Mouse (Mus musculus) CH12.LX (cell line): ENCODE results near the gene Mlxipl. TPM values are rescaled to one million over a fixed set of nuclear protein-coding genes. Genes with fewer than 3 reads are reported as not detected.

Experiments
- DNase-seq: peaks from one replicate; pipeline ENCODE4 v3.0.0-alpha.2; 2013; ENCODE audit errors: extremely low read depth
- H3K27ac ChIP-seq: 2 replicates; pipeline ENCODE4 v1.5.1; 2012; ENCODE audit warnings: low read depth, mild to moderate bottlenecking, control low read depth, moderate library complexity; ENCODE audit not compliant: insufficient read depth
- H3K27me3 ChIP-seq: replicated peaks from 2 replicates; pipeline ENCODE3; 2012; ENCODE audit warnings: inconsistent platforms
- H3K36me3 ChIP-seq, 2 experiments: replicated peaks in 1 of 2; 2 replicates each; pipeline versions ENCODE3 to v1.6.1; 2012; ENCODE audit warnings: inconsistent platforms in 1 of 2, low read length in 1 of 2, mild to moderate bottlenecking in 1 of 2, mixed read lengths in 1 of 2, moderate library complexity in 1 of 2; ENCODE audit not compliant: control insufficient read depth in 1 of 2, insufficient read depth in 1 of 2
- H3K4me1 ChIP-seq, 2 experiments: 2 replicates each; pipeline ENCODE4 v1.6.1; 2012; ENCODE audit warnings: inconsistent platforms in 1 of 2, moderate library complexity in 1 of 2; ENCODE audit not compliant: insufficient read depth in 2 of 2, control insufficient read depth in 1 of 2
- H3K4me2 ChIP-seq: 2 replicates; pipeline ENCODE4 v1.6.1; 2012; ENCODE audit warnings: low read depth, mild to moderate bottlenecking, control low read depth; ENCODE audit not compliant: poor library complexity, insufficient read depth, severe bottlenecking
- H3K4me3 ChIP-seq, 3 experiments: fragments of 150-350 bp in 1 of 3; sonication (generic) in 1 of 3; replicated peaks in 1 of 3; 2 replicates each; pipeline versions ENCODE3 to v1.5.1; 2011 to 2012; ENCODE audit warnings: low read depth in 2 of 3, low read length in 2 of 3, mild to moderate bottlenecking in 2 of 3, moderate library complexity in 2 of 3, control low read depth in 1 of 3, improper control_type of control experiment in 1 of 3, inconsistent platforms in 1 of 3, mixed read lengths in 1 of 3; ENCODE audit not compliant: poor library complexity in 1 of 3
- H3K79me2 ChIP-seq: replicated peaks from 2 replicates; pipeline ENCODE4 v1.6.1; 2012; ENCODE audit warnings: mild to moderate bottlenecking, moderate library complexity; ENCODE audit not compliant: control insufficient read depth, poor library complexity, insufficient read depth, severe bottlenecking; ENCODE audit errors: extremely low read depth
- H3K9ac ChIP-seq: 2 replicates; pipeline ENCODE4 v1.6.1; 2012; ENCODE audit warnings: low read depth, mild to moderate bottlenecking, control low read depth, moderate library complexity; ENCODE audit not compliant: insufficient read depth
- H3K9me3 ChIP-seq: replicated peaks from 2 replicates; pipeline ENCODE3; 2012; ENCODE audit warnings: low read length, inconsistent platforms, mixed read lengths
- CHD2 ChIP-seq: IDR thresholded peaks from 2 replicates; pipeline ENCODE4 v1.6.1; 2011; ENCODE audit warnings: low read length, improper control_type of control experiment
- CTCF ChIP-seq, 2 experiments: IDR thresholded peaks in 1 of 2; conservative IDR thresholded peaks in 1 of 2; 2 replicates each; pipeline ENCODE4 v1.5.1; 2011 to 2012; ENCODE audit warnings: low read depth in 2 of 2, low read length in 2 of 2, improper control_type of control experiment in 1 of 2, inconsistent platforms in 1 of 2, mild to moderate bottlenecking in 1 of 2, moderate library complexity in 1 of 2
- ELF1 ChIP-seq: IDR thresholded peaks from 2 replicates; pipeline ENCODE4 v1.6.1; 2014; ENCODE audit warnings: low read depth, mild to moderate bottlenecking, inconsistent platforms, low read length, improper control_type of control experiment
- ETS1 ChIP-seq: conservative IDR thresholded peaks from 2 replicates; pipeline ENCODE4 v1.6.1; 2012; ENCODE audit warnings: low read depth, mild to moderate bottlenecking, inconsistent platforms, low read length, improper control_type of control experiment, moderate library complexity
- HCFC1 ChIP-seq: IDR thresholded peaks from 2 replicates; pipeline ENCODE4 v1.6.1; 2012; ENCODE audit warnings: low read depth, mild to moderate bottlenecking, inconsistent platforms, low read length, improper control_type of control experiment
- JUND ChIP-seq: conservative IDR thresholded peaks from 2 replicates; pipeline ENCODE4 v1.6.1; 2011; ENCODE audit warnings: low read depth, low read length, improper control_type of control experiment
- KAT2A ChIP-seq: IDR thresholded peaks from 2 replicates; pipeline ENCODE4 v1.6.1; 2012; ENCODE audit warnings: low read length, improper control_type of control experiment, inconsistent platforms; ENCODE audit not compliant: insufficient replicate concordance
- MAX ChIP-seq: IDR thresholded peaks from 2 replicates; pipeline ENCODE4 v1.6.1; 2011; ENCODE audit warnings: low read length, improper control_type of control experiment
- MAZ ChIP-seq: IDR thresholded peaks from 2 replicates; pipeline ENCODE4 v1.6.1; 2012; ENCODE audit warnings: low read depth, mild to moderate bottlenecking, inconsistent platforms, low read length, improper control_type of control experiment, moderate library complexity
- NELFE ChIP-seq: IDR thresholded peaks from 2 replicates; pipeline ENCODE4 v1.6.1; 2011; ENCODE audit warnings: low read depth, low read length, improper control_type of control experiment
- NRF1 ChIP-seq: IDR thresholded peaks from 2 replicates; pipeline ENCODE4 v1.6.1; 2014; ENCODE audit warnings: low read depth, mild to moderate bottlenecking, inconsistent platforms, low read length, improper control_type of control experiment, moderate library complexity
- PAX5 ChIP-seq: IDR thresholded peaks from 2 replicates; pipeline ENCODE4 v1.6.1; 2012; ENCODE audit warnings: low read length, inconsistent platforms, mixed read lengths
- RAD21 ChIP-seq: IDR thresholded peaks from 2 replicates; pipeline ENCODE4 v1.6.1; 2011; ENCODE audit warnings: low read depth, mild to moderate bottlenecking, low read length, improper control_type of control experiment, moderate library complexity
- RCOR1 ChIP-seq: conservative IDR thresholded peaks from 2 replicates; pipeline ENCODE4 v1.6.1; 2012; ENCODE audit warnings: low read depth, mild to moderate bottlenecking, inconsistent platforms, low read length, improper control_type of control experiment
- SMC3 ChIP-seq: IDR thresholded peaks from 2 replicates; pipeline ENCODE4 v1.6.1; 2011; ENCODE audit warnings: low read depth, low read length, improper control_type of control experiment
- TBP ChIP-seq: conservative IDR thresholded peaks from 2 replicates; pipeline ENCODE4 v1.6.1; 2011; ENCODE audit warnings: low read depth, low read length, improper control_type of control experiment
- TCF12 ChIP-seq: IDR thresholded peaks from 2 replicates; pipeline ENCODE4 v1.6.1; 2014; ENCODE audit warnings: low read depth, mild to moderate bottlenecking, inconsistent platforms, low read length, improper control_type of control experiment
- USF1 ChIP-seq: IDR thresholded peaks from 2 replicates; pipeline ENCODE4 v1.6.1; 2014; ENCODE audit warnings: low read depth, mild to moderate bottlenecking, inconsistent platforms, low read length, improper control_type of control experiment
- ZKSCAN1 ChIP-seq: IDR thresholded peaks from 2 replicates; pipeline ENCODE4 v1.6.1; 2012; ENCODE audit warnings: low read depth, inconsistent platforms, low read length, improper control_type of control experiment, borderline replicate concordance
- ZMIZ1 ChIP-seq: IDR thresholded peaks from 2 replicates; pipeline ENCODE4 v1.6.1; 2012; ENCODE audit warnings: low read depth, mild to moderate bottlenecking, inconsistent platforms, low read length, improper control_type of control experiment
- dilution Hi-C: fragments of 300-500 bp; cut with MboI; formaldehyde crosslinking; loops from 2 replicates; pipeline ENCODE4 v1.14.3; 2020; ENCODE audit warnings: low sequenced_read_pairs; ENCODE audit not compliant: extremely low pct_unique_long_range_greater_than_20kb, extremely low pct_ligation_motif_present
- in situ Hi-C: fragments of 300-500 bp; cut with MboI; formaldehyde crosslinking; loops from 3 replicates; pipeline ENCODE4 v1.14.3; 2019; ENCODE audit warnings: low sequenced_read_pairs, low pct_ligation_motif_present, low pct_unique_long_range_greater_than_20kb, mixed read lengths
- polyA plus RNA-seq: library from polyadenylated mRNA; unstranded; fragments of >175 nt; gene quantifications from 2 replicates; pipeline ENCODE4 v1.2.1, GENCODE M21; 2012; ENCODE audit warnings: low read depth; ENCODE audit not compliant: insufficient read length
- total RNA-seq, 2 experiments: library from RNA; depleted of rRNA; stranded (reverse); fragments of 300-350 nt in 1 of 2; fragments of >200 nt in 1 of 2; gene quantifications; 2 replicates each; pipeline ENCODE4 v1.2.3; 2012 to 2014

Mlxipl gene
- total and polyA plus RNA-seq, 3 experiments = not detected

- no peaks in the 10 kb centered on the region for H3K79me2 ChIP-seq
- in situ Hi-C loops (no loop called here), dilution Hi-C loops (no loop called here)
- no peak overlapping the region for H3K27ac ChIP-seq
- peaks cover 8% of the 10 kb centered on the region for H3K9me3 ChIP-seq
- no peak overlapping the region for H3K9ac ChIP-seq
- no peak for DNase-seq
- no peaks in the 10 kb centered on the region for H3K4me1 ChIP-seq
- TF ChIP-seq CHD2 (no peak), KAT2A (no peak), HCFC1 (no peak), ZKSCAN1 (no peak)
- no peaks in the 10 kb centered on the region for H3K36me3 ChIP-seq
- H3K27me3 ChIP-seq = peaks cover 80% of the 10 kb centered on the region
- no peak overlapping the region for H3K4me2 ChIP-seq
- no peak overlapping the region for H3K4me3 ChIP-seq
These were observed 2.8 kb upstream of the Mlxipl start for GRCm38 (mm10) chr5:135086871-135087270.

- no peak for DNase-seq
These were observed 11.3 kb downstream of the Mlxipl start for GRCm38 (mm10) chr5:135100981-135101380.

GRCm38 (mm10) chr5:135103999-135104660, 14.4 kb downstream of the Mlxipl start:
- TF ChIP-seq CTCF (conservative IDR thresholded peaks at IDR 0.05 in 1 of 2, IDR thresholded peaks at IDR 0.05 in 1 of 2; ENCODE audit: low read depth in 2 of 2, low read length in 2 of 2) (peak; percentile 56 to 77), TBP (no peak), RCOR1 (no peak), RAD21 (peak; percentile 50), SMC3 (peak; percentile 85), MAZ (no peak), ELF1 (no peak)
- Histone ChIP-seq H3K27me3 (peaks cover 76% of the 10 kb centered on the region), H3K4me1 (no peaks in the 10 kb centered on the region), H3K9me3 (peaks cover 18% of the 10 kb centered on the region), H3K9ac (no peak overlapping the region), H3K4me2 (no peak overlapping the region), H3K36me3 (no peaks in the 10 kb centered on the region), H3K4me3 (no peak overlapping the region), H3K27ac (no peak overlapping the region), H3K79me2 (no peaks in the 10 kb centered on the region)
- in situ Hi-C loops = loop anchor here (5.0 to 25.0 kb wide), 2 partner anchors 87 to 192 kb away; partner anchors contain the start of genes Cldn13 and Tmem270
- dilution Hi-C loops = no loop called here
- peak; percentile 37 for DNase-seq

More at GRCm38 (mm10) chr5:135100981-135101380, 11.3 kb downstream of the Mlxipl start:
- H3K9ac ChIP-seq = no peak overlapping the region
- peaks cover 63% of the 10 kb centered on the region for H3K27me3 ChIP-seq
- dilution Hi-C loops (no loop called here), in situ Hi-C loops (loop anchor here (5.0 to 25.0 kb wide), 2 partner anchors 84 to 189 kb away; partner anchors contain the start of genes Cldn13 and Tmem270)
- H3K27ac ChIP-seq = no peak overlapping the region
- no peaks in the 10 kb centered on the region for H3K79me2 ChIP-seq
- H3K4me1 ChIP-seq = no peaks in the 10 kb centered on the region
- H3K36me3 ChIP-seq = no peaks in the 10 kb centered on the region
- peaks cover 15% of the 10 kb centered on the region for H3K9me3 ChIP-seq
- no peak overlapping the region for H3K4me3 ChIP-seq
- no peak overlapping the region for H3K4me2 ChIP-seq
- TF ChIP-seq NRF1 (no peak), USF1 (no peak), NELFE (no peak), CTCF (conservative IDR thresholded peaks at IDR 0.05 in 1 of 2, IDR thresholded peaks at IDR 0.05 in 1 of 2; ENCODE audit: low read depth in 2 of 2, low read length in 2 of 2) (no peak), TCF12 (no peak), CHD2 (no peak), ETS1 (no peak), HCFC1 (no peak), RCOR1 (no peak), MAZ (no peak), ZMIZ1 (no peak), PAX5 (no peak), SMC3 (no peak), MAX (no peak), JUND (no peak)
